In genomic region chr7:68716926-68717325, GRCm38 (mm10) we compare ENCODE assay signal across 12 mouse cellular contexts. TPM values are rescaled to one million over a fixed set of nuclear protein-coding genes. Genes with fewer than 3 reads are reported as not detected.
DNase-seq lines count a peak whose midpoint lies in the region; ATAC-seq and TF ChIP-seq lines count a peak whose summit lies in the region.
"Had no signal": no experiment of that assay in that cellular context is flagged by ENCODE, and none has a peak within 500 bp of the region (broad histone marks: within the 10 kb centered on the region; RNA-seq: fewer than 3 reads in every experiment).

No protein-coding gene starts in this region.

- peak overlapping the region; percentile 34; the same call in 1 of the 2 replicates for H3K4me2 ChIP-seq in heart, embryonic 13.5 days
- no peak overlapping the region for H3K4me2 ChIP-seq in liver, postnatal 0 days (ENCODE audit: low read depth, low read length)
- no peak overlapping the region for H3K4me2 ChIP-seq in liver, embryonic 11.5 days
- peak overlapping the region; percentile 29; the same call in 1 of the 2 replicates for H3K4me2 ChIP-seq in neural tube, embryonic 15.5 days
- H3K4me2 ChIP-seq in stomach, postnatal 0 days (replicated peaks; ENCODE audit: low read depth), result no peak overlapping the region

- TF ChIP-seq CTCF in liver, postnatal 0 days (IDR thresholded peaks at IDR 0.05; ENCODE audit: low read depth), result no peak
- TF ChIP-seq CTCF in stomach, postnatal 0 days (IDR thresholded peaks at IDR 0.05; ENCODE audit: low read depth), result no peak

- H3K4me1 ChIP-seq in heart, embryonic 13.5 days, result peaks cover 23% of the 10 kb centered on the region
- H3K4me1 ChIP-seq in liver, postnatal 0 days (ENCODE audit: insufficient read depth), result peaks cover 16% of the 10 kb centered on the region
- no peaks in the 10 kb centered on the region for H3K4me1 ChIP-seq in liver, embryonic 11.5 days (replicated peaks; ENCODE audit: control insufficient read depth, insufficient read depth, low read length)
- H3K4me1 ChIP-seq in neural tube, embryonic 15.5 days, result peaks cover 12% of the 10 kb centered on the region; the same call in 1 of the 2 replicates
- H3K4me1 ChIP-seq in stomach, postnatal 0 days (replicated peaks; ENCODE audit: control insufficient read depth, insufficient read depth), result peaks cover 8% of the 10 kb centered on the region

- no peak for ATAC-seq in heart, embryonic 13.5 days (ENCODE audit: extremely low read depth, insufficient number of reproducible peaks, low FRiP score, low TSS enrichment)
- ATAC-seq in liver, postnatal 0 days, result no peak
- ATAC-seq in liver, embryonic 11.5 days (replicated peaks; ENCODE audit: low FRiP score), result no peak
- no peak for ATAC-seq in neural tube, embryonic 15.5 days (ENCODE audit: low FRiP score)
- ATAC-seq in stomach, postnatal 0 days (ENCODE audit: low FRiP score, low TSS enrichment), result no peak
- ATAC-seq: activated CD4-positive, CD25-positive, alpha-beta regulatory T cell, adult 4 months had no signal

- intact Hi-C loops in heart, postnatal 36 days (cut with DNase I), result no loop called here

- no peaks in the 10 kb centered on the region for H3K36me3 ChIP-seq in heart, embryonic 13.5 days
- no peaks in the 10 kb centered on the region for H3K36me3 ChIP-seq in liver, postnatal 0 days (replicated peaks; ENCODE audit: insufficient read depth, low read length)
- no peaks in the 10 kb centered on the region for H3K36me3 ChIP-seq in liver, embryonic 11.5 days (ENCODE audit: control insufficient read depth, insufficient read depth, low read length)
- no peaks in the 10 kb centered on the region for H3K36me3 ChIP-seq in neural tube, embryonic 15.5 days
- no peaks in the 10 kb centered on the region for H3K36me3 ChIP-seq in stomach, postnatal 0 days (ENCODE audit: control insufficient read depth, insufficient read depth, low read length)
- H3K36me3 ChIP-seq: embryonic facial prominence, embryonic 13.5 days; limb, embryonic 15.5 days had no signal

- DNase-seq in heart, postnatal 36 days, result no peak
- DNase-seq in liver, postnatal 0 days, result no peak
- DNase-seq in liver, embryonic 11.5 days (ENCODE audit: low spot score), result no peak
- DNase-seq in neural tube, embryonic 10.5 days (ENCODE audit: extremely low spot score, low spot score), result no peak
- DNase-seq in stomach, postnatal 0 days (ENCODE audit: low spot score), result no peak
- DNase-seq: thymus, postnatal 36 days had no signal

- H3K27ac ChIP-seq in heart, embryonic 13.5 days (replicated peaks), result peak overlapping the region; percentile 72; the same call in 1 of the 2 replicates
- H3K27ac ChIP-seq in liver, postnatal 0 days (ENCODE audit: low read depth), result peak overlapping the region; percentile 69; the same call in 1 of the 2 replicates
- H3K27ac ChIP-seq in liver, embryonic 11.5 days (ENCODE audit: low read depth, low read length), result no peak overlapping the region
- no peak overlapping the region for H3K27ac ChIP-seq in neural tube, embryonic 15.5 days (replicated peaks)
- peak overlapping the region; percentile 61; the same call in 1 of the 2 replicates for H3K27ac ChIP-seq in stomach, postnatal 0 days (replicated peaks)
- H3K27ac ChIP-seq: embryonic facial prominence, embryonic 13.5 days; limb, embryonic 15.5 days had no signal

- WGBS in heart, embryonic 13.5 days, result 56% methylated on average over 8 of the region's 8 CpGs
- 57% methylated on average over 8 of the region's 8 CpGs for WGBS in liver, postnatal 0 days (ENCODE audit: insufficient replicate concordance)
- WGBS in liver, embryonic 11.5 days, result 68% methylated on average over 8 of the region's 8 CpGs
- 63% methylated on average over 8 of the region's 8 CpGs for WGBS in neural tube, embryonic 15.5 days
- 66% methylated on average over 8 of the region's 8 CpGs for WGBS in stomach, postnatal 0 days

- H3K9me3 ChIP-seq in heart, embryonic 13.5 days, result no peaks in the 10 kb centered on the region
- H3K9me3 ChIP-seq in liver, postnatal 0 days (ENCODE audit: low read length), result no peaks in the 10 kb centered on the region
- H3K9me3 ChIP-seq in liver, embryonic 11.5 days (ENCODE audit: control insufficient read depth, low read length), result no peaks in the 10 kb centered on the region
- H3K9me3 ChIP-seq in neural tube, embryonic 15.5 days (replicated peaks), result no peaks in the 10 kb centered on the region
- H3K9me3 ChIP-seq in stomach, postnatal 0 days (ENCODE audit: control insufficient read depth, low read length), result no peaks in the 10 kb centered on the region
- H3K9me3 ChIP-seq: embryonic facial prominence, embryonic 13.5 days; limb, embryonic 15.5 days had no signal

- no peak overlapping the region for H3K4me3 ChIP-seq in heart, embryonic 13.5 days
- no peak overlapping the region for H3K4me3 ChIP-seq in liver, postnatal 0 days (ENCODE audit: low read depth, low read length)
- H3K4me3 ChIP-seq in liver, embryonic 11.5 days (ENCODE audit: low read depth, low read length), result no peak overlapping the region
- H3K4me3 ChIP-seq in neural tube, embryonic 15.5 days (replicated peaks), result no peak overlapping the region
- no peak overlapping the region for H3K4me3 ChIP-seq in stomach, postnatal 0 days (ENCODE audit: low read depth, low read length)
- H3K4me3 ChIP-seq: embryonic facial prominence, embryonic 13.5 days; limb, embryonic 15.5 days had no signal

- no peak for TF ChIP-seq EP300 in liver, postnatal 0 days (IDR thresholded peaks at IDR 0.05; ENCODE audit: low read depth)
- no peak for TF ChIP-seq EP300 in stomach, postnatal 0 days (optimal IDR thresholded peaks at IDR 0.05)

- no peaks in the 10 kb centered on the region for H3K27me3 ChIP-seq in heart, embryonic 13.5 days (replicated peaks)
- no peaks in the 10 kb centered on the region for H3K27me3 ChIP-seq in liver, postnatal 0 days (ENCODE audit: insufficient read depth, low read length)
- no peaks in the 10 kb centered on the region for H3K27me3 ChIP-seq in liver, embryonic 11.5 days (replicated peaks; ENCODE audit: control insufficient read depth, insufficient read depth, low read length)
- H3K27me3 ChIP-seq in neural tube, embryonic 15.5 days (replicated peaks), result no peaks in the 10 kb centered on the region
- no peaks in the 10 kb centered on the region for H3K27me3 ChIP-seq in stomach, postnatal 0 days (ENCODE audit: control insufficient read depth, insufficient read depth, low read length)
- H3K27me3 ChIP-seq: embryonic facial prominence, embryonic 13.5 days; limb, embryonic 15.5 days; Patski had no signal

- no peak overlapping the region for H3K9ac ChIP-seq in heart, embryonic 13.5 days
- H3K9ac ChIP-seq in liver, postnatal 0 days (replicated peaks), result no peak overlapping the region
- no peak overlapping the region for H3K9ac ChIP-seq in liver, embryonic 11.5 days (ENCODE audit: low read depth, low read length)
- H3K9ac ChIP-seq in neural tube, embryonic 15.5 days (replicated peaks), result no peak overlapping the region
- H3K9ac ChIP-seq in stomach, postnatal 0 days (ENCODE audit: low read length), result no peak overlapping the region
- H3K9ac ChIP-seq: embryonic facial prominence, embryonic 13.5 days; limb, embryonic 15.5 days had no signal

RNA-seq across cellular contexts. Expression of gene Arrdc4, which starts 32.1 kb away (rescaled TPM):
- polyA plus RNA-seq in heart, embryonic 13.5 days (2015; fragmentation: Nextera tagmentation; extraction: Ambion mirVana), result 12.5 and 13.6 TPM in 2 replicates
- total RNA-seq in heart, postnatal 36 days (2021), result 10 to 100 TPM in 1 of 2 experiments, 1 to 10 TPM in 1; 9.7 to 11.1 TPM
- polyA plus RNA-seq in liver, postnatal 0 days (2015; fragmentation: Nextera tagmentation; extraction: Ambion mirVana), result 19.9 and 21.6 TPM in 2 replicates
- 8.1 and 8.5 TPM in 2 replicates for polyA plus RNA-seq in liver, embryonic 11.5 days (2014; fragmentation: Nextera tagmentation; extraction: Ambion mirVana)
- 25.0 and 28.1 TPM in 2 replicates for polyA plus RNA-seq in neural tube, embryonic 15.5 days (2015; fragmentation: Nextera tagmentation; extraction: Ambion mirVana)
- 71.9 and 76.9 TPM in 2 replicates for polyA plus RNA-seq in stomach, postnatal 0 days (2015; fragmentation: Nextera tagmentation; extraction: Ambion mirVana)

Comparison
In these comparisons a context has a peak if more than half of its experiments do, and no peak if none do; other contexts are left out.
1. H3K27ac ChIP-seq: peak in heart, embryonic 13.5 days (single experiment), liver, postnatal 0 days (single experiment) and stomach, postnatal 0 days (single experiment); none in liver, embryonic 11.5 days (single experiment) and neural tube, embryonic 15.5 days (single experiment).
2. H3K4me2 ChIP-seq: peak in heart, embryonic 13.5 days (single experiment) and neural tube, embryonic 15.5 days (single experiment); none in liver, postnatal 0 days (single experiment), liver, embryonic 11.5 days (single experiment) and stomach, postnatal 0 days (single experiment).